Mouse (Mus musculus) layer of hippocampus, adult 18-20 months (tissue): ENCODE measurements at regions not wholly inside any gene's neighbourhood (a gene's known extent, or its start where the extent isn't known, plus 50 kb on each side); places are given as distances from the start of the nearest gene placed in this dataset.
A peak's percentile ranks its signal among the peaks of the same experiment; 100 is the strongest.

ENCODE experiments used
- DNase-seq, 2 experiments: peaks; one replicate each; pipeline ENCODE4 v3.0.0; 2022; ENCODE audit warnings: low spot score in 2 of 2

- DNase-seq = no peak
These were observed 919.9 kb downstream of the Poteg start for GRCm38 (mm10) chr8:28367361-28367760.

GRCm38 (mm10) chr8:28371752-28372151, 924.3 kb downstream of the Poteg start:
- DNase-seq = no peak

- DNase-seq = no peak
These were observed 952.7 kb downstream of the Poteg start for GRCm38 (mm10) chr8:28400141-28400540.

GRCm38 (mm10) chr8:28427544-28428135, 980.2 kb downstream of the Poteg start:
- no peak for DNase-seq

GRCm38 (mm10) chr8:28473190-28473589, 1025.7 kb downstream of the Poteg start:
- DNase-seq = peak; percentile 2 to 11

GRCm38 (mm10) chr8:28487913-28488312, 1040.4 kb downstream of the Poteg start:
- DNase-seq = no peak

- peak in 1 of 2 experiments; percentile 7 for DNase-seq
These were observed 1056.2 kb downstream of the Poteg start for GRCm38 (mm10) chr8:28503488-28504319.

GRCm38 (mm10) chr8:28523506-28523905, 1076.0 kb downstream of the Poteg start:
- DNase-seq = peak in 1 of 2 experiments; percentile 6

GRCm38 (mm10) chr8:28547236-28547635, 1099.8 kb downstream of the Poteg start:
- no peak for DNase-seq

GRCm38 (mm10) chr8:28559881-28560280, 1112.4 kb downstream of the Poteg start:
- peak in 1 of 2 experiments; percentile 18 for DNase-seq

- peak; percentile 9 to 48 for DNase-seq
These were observed 1131.8 kb downstream of the Poteg start for GRCm38 (mm10) chr8:28579250-28579651.

GRCm38 (mm10) chr8:28580821-28581220, 1133.4 kb downstream of the Poteg start:
- DNase-seq = no peak

GRCm38 (mm10) chr8:28589999-28590398, 1142.5 kb downstream of the Poteg start:
- DNase-seq = no peak

- no peak for DNase-seq
These were observed 1145.8 kb downstream of the Poteg start for GRCm38 (mm10) chr8:28593238-28593637.

GRCm38 (mm10) chr8:28594191-28594590, 1146.7 kb downstream of the Poteg start:
- DNase-seq = no peak

- DNase-seq = no peak
These were observed 1147.1 kb downstream of the Poteg start for GRCm38 (mm10) chr8:28594606-28595005.

GRCm38 (mm10) chr8:28595880-28596279, 1148.4 kb downstream of the Poteg start:
- no peak for DNase-seq
